Mouse (Mus musculus): Measurements from ENCODE around the gene Slc35f2. TPM values are rescaled to one million over a fixed set of nuclear protein-coding genes. Genes with fewer than 3 reads are reported as not detected.

The Slc35f2 gene
- polyA plus RNA-seq, 1 experiment from 2014 or later: not detected

- 88% methylated on average over 1 of the region's 1 CpGs for WGBS (ENCODE audit: missing documents)
- Histone ChIP-seq H3K4me3 (ENCODE audit: inconsistent target) (no peak overlapping the region), H3K79me2 (ENCODE audit: inconsistent target) (no peaks in the 10 kb centered on the region), H3K36me3 (ENCODE audit: inconsistent target) (no peaks in the 10 kb centered on the region), H3K27ac (no peak overlapping the region)
These were observed 82.3 kb downstream of the Slc35f2 start for GRCm38 (mm10) chr9:53853672-53854071.

- WGBS (ENCODE audit: missing documents): 100% methylated on average over 1 of the region's 1 CpGs
These were observed 83.2 kb downstream of the Slc35f2 start for GRCm38 (mm10) chr9:53854525-53854924.

GRCm38 (mm10) chr9:53857864-53858263, 86.5 kb downstream of the Slc35f2 start:
- H3K79me2 ChIP-seq (ENCODE audit: inconsistent target): no peaks in the 10 kb centered on the region
- H3K4me3 ChIP-seq (ENCODE audit: inconsistent target): no peak overlapping the region
- H3K36me3 ChIP-seq (ENCODE audit: inconsistent target): no peaks in the 10 kb centered on the region
- H3K27ac ChIP-seq: no peak overlapping the region
- WGBS (ENCODE audit: missing documents): 79% methylated on average over 5 of the region's 5 CpGs

More at GRCm38 (mm10) chr9:53854525-53854924, 83.2 kb downstream of the Slc35f2 start:
- Histone ChIP-seq H3K4me3 (ENCODE audit: inconsistent target) (no peak overlapping the region), H3K79me2 (ENCODE audit: inconsistent target) (no peaks in the 10 kb centered on the region), H3K36me3 (ENCODE audit: inconsistent target) (no peaks in the 10 kb centered on the region), H3K27ac (no peak overlapping the region)

Other genes starting within 250 kb of the Slc35f2 start
- 2.7 to 8.8 TPM (median 5.2 TPM) in 3 replicates for gene Atm, start 234.8 kb upstream of the Slc35f2 start, polyA plus RNA-seq (2018)
- gene Npat, start 234.5 kb upstream of the Slc35f2 start, polyA plus RNA-seq (2018): 6.9 to 9.3 TPM (median 9.2 TPM) in 3 replicates
- 21.5 to 33.2 TPM (median 27.8 TPM) in 3 replicates for gene Acat1, start 161.2 kb upstream of the Slc35f2 start, polyA plus RNA-seq (2018)
- 12.7 to 19.8 TPM (median 18.2 TPM) in 3 replicates for gene Cul5, start 101.5 kb upstream of the Slc35f2 start, polyA plus RNA-seq (2018)
- gene Rab39, start 65.3 kb upstream of the Slc35f2 start, polyA plus RNA-seq (2018): 0.79 to 1.9 TPM (median 1.4 TPM) in 3 replicates
- not detected in 3 replicates for gene Sln, start 78.6 kb downstream of the Slc35f2 start, polyA plus RNA-seq (2018)
- not detected in 3 replicates for gene Elmod1, start 203.8 kb downstream of the Slc35f2 start, polyA plus RNA-seq (2018)

Data from macrophage (primary cell).